Mouse (Mus musculus): ENCODE measurements at regions not wholly inside any gene's neighbourhood (a gene's known extent, or its start where the extent isn't known, plus 50 kb on each side); places are given as distances from the start of the nearest gene placed in this dataset.
A peak's percentile ranks its signal among the peaks of the same experiment; 100 is the strongest.

GRCm38 (mm10) chr12:42987018-42987606 is 1223.0 kb downstream of the Dnajb9 start:
- 19% methylated on average over 2 of the region's 2 CpGs for WGBS

GRCm38 (mm10) chr12:42986505-42986904 is 1223.6 kb downstream of the Dnajb9 start:
- Histone ChIP-seq H3K27ac (replicated peaks; ENCODE audit: insufficient read depth, low read depth, low read length) (no peak overlapping the region), H3K79me2 (ENCODE audit: control insufficient read depth, insufficient read depth, low read length) (no peaks in the 10 kb centered on the region), H3K36me3 (ENCODE audit: control insufficient read depth, insufficient read depth, low read length) (no peaks in the 10 kb centered on the region), H3K27me3 (ENCODE audit: control insufficient read depth, insufficient read depth, low read length) (no peaks in the 10 kb centered on the region), H3K9ac (ENCODE audit: low read depth, low read length) (no peak overlapping the region), H3K4me1 (ENCODE audit: control insufficient read depth, insufficient read depth, low read length) (no peaks in the 10 kb centered on the region), H3K4me3 (ENCODE audit: insufficient read depth, low read depth, low read length) (no peak overlapping the region)
- TF ChIP-seq CTCF (IDR thresholded peaks at IDR 0.05; ENCODE audit: low read depth, low read length) (no peak), POLR2A (IDR thresholded peaks at IDR 0.05; ENCODE audit: extremely low read depth, insufficient read depth, low read length) (no peak)
- WGBS, result 48% methylated on average over 1 of the region's 1 CpGs
- no peak for DNase-seq (ENCODE audit: extremely low read depth, low read depth, low spot score)

More at GRCm38 (mm10) chr12:42987018-42987606, 1223.0 kb downstream of the Dnajb9 start:
- no peak for DNase-seq (ENCODE audit: extremely low read depth, low read depth, low spot score)
- no peak overlapping the region for H3K9ac ChIP-seq (ENCODE audit: low read depth, low read length)
- H3K27ac ChIP-seq (replicated peaks; ENCODE audit: insufficient read depth, low read depth, low read length), result no peak overlapping the region
- TF ChIP-seq CTCF (IDR thresholded peaks at IDR 0.05; ENCODE audit: low read depth, low read length) (no peak), POLR2A (IDR thresholded peaks at IDR 0.05; ENCODE audit: extremely low read depth, insufficient read depth, low read length) (no peak)
- no peaks in the 10 kb centered on the region for H3K36me3 ChIP-seq (ENCODE audit: control insufficient read depth, insufficient read depth, low read length)
- H3K79me2 ChIP-seq (ENCODE audit: control insufficient read depth, insufficient read depth, low read length), result no peaks in the 10 kb centered on the region
- no peaks in the 10 kb centered on the region for H3K27me3 ChIP-seq (ENCODE audit: control insufficient read depth, insufficient read depth, low read length)
- H3K4me3 ChIP-seq (ENCODE audit: insufficient read depth, low read depth, low read length), result no peak overlapping the region
- no peaks in the 10 kb centered on the region for H3K4me1 ChIP-seq (ENCODE audit: control insufficient read depth, insufficient read depth, low read length)

GRCm38 (mm10) chr12:42986096-42986495 is 1224.0 kb downstream of the Dnajb9 start:
- WGBS, result 60% methylated on average over 1 of the region's 1 CpGs
- no peak overlapping the region for H3K9ac ChIP-seq (ENCODE audit: low read depth, low read length)
- no peak for TF ChIP-seq CTCF (IDR thresholded peaks at IDR 0.05; ENCODE audit: low read depth, low read length)
- H3K27me3 ChIP-seq (ENCODE audit: control insufficient read depth, insufficient read depth, low read length), result no peaks in the 10 kb centered on the region
- DNase-seq (ENCODE audit: extremely low read depth, low read depth, low spot score), result no peak
- H3K27ac ChIP-seq (replicated peaks; ENCODE audit: insufficient read depth, low read depth, low read length), result no peak overlapping the region
- H3K4me3 ChIP-seq (ENCODE audit: insufficient read depth, low read depth, low read length), result no peak overlapping the region
- no peaks in the 10 kb centered on the region for H3K36me3 ChIP-seq (ENCODE audit: control insufficient read depth, insufficient read depth, low read length)
- no peaks in the 10 kb centered on the region for H3K79me2 ChIP-seq (ENCODE audit: control insufficient read depth, insufficient read depth, low read length)
- no peaks in the 10 kb centered on the region for H3K4me1 ChIP-seq (ENCODE audit: control insufficient read depth, insufficient read depth, low read length)

GRCm38 (mm10) chr12:42978828-42979227 is 1231.3 kb downstream of the Dnajb9 start:
- no peak overlapping the region for H3K27ac ChIP-seq (replicated peaks; ENCODE audit: insufficient read depth, low read depth, low read length)
- H3K27me3 ChIP-seq (ENCODE audit: control insufficient read depth, insufficient read depth, low read length), result no peaks in the 10 kb centered on the region
- H3K9ac ChIP-seq (ENCODE audit: low read depth, low read length), result no peak overlapping the region
- H3K4me3 ChIP-seq (ENCODE audit: insufficient read depth, low read depth, low read length), result no peak overlapping the region
- WGBS, result 65% methylated on average over 3 of the region's 3 CpGs
- DNase-seq (ENCODE audit: extremely low read depth, low read depth, low spot score), result no peak
- no peaks in the 10 kb centered on the region for H3K36me3 ChIP-seq (ENCODE audit: control insufficient read depth, insufficient read depth, low read length)
- no peaks in the 10 kb centered on the region for H3K4me1 ChIP-seq (ENCODE audit: control insufficient read depth, insufficient read depth, low read length)
- no peaks in the 10 kb centered on the region for H3K79me2 ChIP-seq (ENCODE audit: control insufficient read depth, insufficient read depth, low read length)
- TF ChIP-seq CTCF (IDR thresholded peaks at IDR 0.05; ENCODE audit: low read depth, low read length), result no peak
- no peak for TF ChIP-seq POLR2A (IDR thresholded peaks at IDR 0.05; ENCODE audit: extremely low read depth, insufficient read depth, low read length)

GRCm38 (mm10) chr12:42972766-42973165 is 1237.4 kb downstream of the Dnajb9 start:
- TF ChIP-seq POLR2A (IDR thresholded peaks at IDR 0.05; ENCODE audit: extremely low read depth, insufficient read depth, low read length), result no peak
- no peak for TF ChIP-seq CTCF (IDR thresholded peaks at IDR 0.05; ENCODE audit: low read depth, low read length)

GRCm38 (mm10) chr12:42961535-42961934 is 1248.6 kb downstream of the Dnajb9 start:
- no peaks in the 10 kb centered on the region for H3K4me1 ChIP-seq (ENCODE audit: control insufficient read depth, insufficient read depth, low read length)

More at GRCm38 (mm10) chr12:42972766-42973165, 1237.4 kb downstream of the Dnajb9 start:
- Histone ChIP-seq H3K27me3 (ENCODE audit: control insufficient read depth, insufficient read depth, low read length) (no peaks in the 10 kb centered on the region), H3K36me3 (ENCODE audit: control insufficient read depth, insufficient read depth, low read length) (no peaks in the 10 kb centered on the region), H3K27ac (replicated peaks; ENCODE audit: insufficient read depth, low read depth, low read length) (no peak overlapping the region), H3K9ac (ENCODE audit: low read depth, low read length) (no peak overlapping the region), H3K4me3 (ENCODE audit: insufficient read depth, low read depth, low read length) (no peak overlapping the region), H3K79me2 (ENCODE audit: control insufficient read depth, insufficient read depth, low read length) (no peaks in the 10 kb centered on the region), H3K4me1 (ENCODE audit: control insufficient read depth, insufficient read depth, low read length) (no peaks in the 10 kb centered on the region)
- peak; percentile 2 for DNase-seq (ENCODE audit: extremely low read depth, low read depth, low spot score)
- 58% methylated on average over 4 of the region's 4 CpGs for WGBS

More at GRCm38 (mm10) chr12:42961535-42961934, 1248.6 kb downstream of the Dnajb9 start:
- Histone ChIP-seq H3K36me3 (ENCODE audit: control insufficient read depth, insufficient read depth, low read length) (no peaks in the 10 kb centered on the region), H3K4me3 (ENCODE audit: insufficient read depth, low read depth, low read length) (no peak overlapping the region), H3K27ac (replicated peaks; ENCODE audit: insufficient read depth, low read depth, low read length) (no peak overlapping the region), H3K27me3 (ENCODE audit: control insufficient read depth, insufficient read depth, low read length) (no peaks in the 10 kb centered on the region), H3K9ac (ENCODE audit: low read depth, low read length) (no peak overlapping the region), H3K79me2 (ENCODE audit: control insufficient read depth, insufficient read depth, low read length) (no peaks in the 10 kb centered on the region)
- 70% methylated on average over 2 of the region's 2 CpGs for WGBS
- TF ChIP-seq POLR2A (IDR thresholded peaks at IDR 0.05; ENCODE audit: extremely low read depth, insufficient read depth, low read length) (no peak), CTCF (IDR thresholded peaks at IDR 0.05; ENCODE audit: low read depth, low read length) (no peak)
- DNase-seq (ENCODE audit: extremely low read depth, low read depth, low spot score), result no peak

All from liver, adult 2 months (tissue).